15 mouse cellular contexts compared by ENCODE assay signal in genomic region chr14:23748011-23748410, GRCm38 (mm10).
DNase-seq lines count a peak whose midpoint lies in the region.
"Had no signal": no experiment of that assay in that cellular context is flagged by ENCODE, and none has a peak within 500 bp of the region (broad histone marks: within the 10 kb centered on the region; RNA-seq: fewer than 3 reads in every experiment).

No protein-coding gene starts in this region.

- H3K4me3 ChIP-seq in heart, embryonic 10.5 days, result no peak overlapping the region
- H3K4me3 ChIP-seq: embryonic facial prominence, embryonic 10.5 days; embryonic facial prominence, embryonic 12.5 days; forebrain, embryonic 13.5 days; forebrain, embryonic 15.5 days had no signal

- H3K36me3 ChIP-seq in heart, embryonic 10.5 days, result no peaks in the 10 kb centered on the region
- H3K36me3 ChIP-seq: embryonic facial prominence, embryonic 10.5 days; embryonic facial prominence, embryonic 12.5 days; forebrain, embryonic 15.5 days had no signal

- H3K27me3 ChIP-seq in heart, embryonic 10.5 days (ENCODE audit: insufficient read depth, poor library complexity, severe bottlenecking), result no peaks in the 10 kb centered on the region
- H3K27me3 ChIP-seq: embryonic facial prominence, embryonic 12.5 days; forebrain, embryonic 13.5 days; forebrain, embryonic 15.5 days had no signal

- DNase-seq in adrenal gland, adult 2 months, result peak; percentile 38
- no peak for DNase-seq in adrenal gland, postnatal 10 days
- peak; percentile 24 for DNase-seq in adrenal gland, postnatal 25 days
- no peak for DNase-seq in adrenal gland, postnatal 4 days (ENCODE audit: low spot score in 2 of 2)
- peak; percentile 13 to 58 for DNase-seq in adrenal gland, postnatal 36 days
- DNase-seq in heart, embryonic 10.5 days (ENCODE audit: low spot score), result no peak
- DNase-seq: cerebellum, adult 11-12 months; cerebellum, adult 2 months; cerebellum, adult 9-10 months; cerebellum, postnatal 25 days; forebrain, postnatal 0 days had no signal

- WGBS in heart, embryonic 10.5 days, result 69% methylated on average over 2 of the region's 2 CpGs

- H3K4me1 ChIP-seq in heart, embryonic 10.5 days, result no peaks in the 10 kb centered on the region
- H3K4me1 ChIP-seq: embryonic facial prominence, embryonic 10.5 days; embryonic facial prominence, embryonic 12.5 days; forebrain, embryonic 13.5 days; forebrain, embryonic 15.5 days had no signal

- H3K27ac ChIP-seq in heart, embryonic 10.5 days, result no peak overlapping the region
- H3K27ac ChIP-seq: embryonic facial prominence, embryonic 10.5 days; embryonic facial prominence, embryonic 12.5 days; forebrain, embryonic 13.5 days; forebrain, embryonic 15.5 days had no signal

- H3K9me3 ChIP-seq in heart, embryonic 10.5 days, result no peaks in the 10 kb centered on the region
- H3K9me3 ChIP-seq: embryonic facial prominence, embryonic 10.5 days; embryonic facial prominence, embryonic 12.5 days; forebrain, embryonic 13.5 days; forebrain, embryonic 15.5 days had no signal

Comparison
In these comparisons a context has a peak if more than half of its experiments do, and no peak if none do; other contexts are left out.
1. DNase-seq: peak in adrenal gland, adult 2 months (single experiment), adrenal gland, postnatal 25 days (single experiment) and adrenal gland, postnatal 36 days (2 of 2); none in adrenal gland, postnatal 10 days (single experiment), adrenal gland, postnatal 4 days (0 of 2) and heart, embryonic 10.5 days (single experiment).